Mouse (Mus musculus) thymus, postnatal 14 days (tissue): ENCODE measurements at regions not wholly inside any gene's neighbourhood (a gene's known extent, or its start where the extent isn't known, plus 50 kb on each side); places are given as distances from the start of the nearest gene placed in this dataset.

Experiments
- DNase-seq: peaks from one replicate; pipeline ENCODE4 v3.0.0; 2021

DNA sequence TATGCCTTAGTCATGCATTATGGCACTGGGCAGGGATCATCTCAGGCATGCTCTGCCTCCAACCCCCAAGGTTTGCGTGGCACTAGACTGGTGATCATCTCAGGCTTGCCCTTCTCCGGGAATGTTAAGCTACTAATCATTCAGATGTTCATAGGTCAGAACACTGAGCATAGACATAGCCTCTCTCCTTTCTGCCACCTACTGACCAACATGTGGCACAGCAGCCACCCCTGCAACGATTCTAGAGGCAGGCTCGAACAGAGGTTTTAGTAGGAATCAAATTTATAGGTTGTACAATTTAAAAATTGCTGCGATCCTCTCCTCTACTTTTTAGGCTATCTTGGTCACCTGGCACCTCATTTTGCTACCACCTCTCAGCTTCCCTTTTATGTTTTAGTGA is 430.0 kb upstream of the Got2 start:
- no peak for DNase-seq

DNA sequence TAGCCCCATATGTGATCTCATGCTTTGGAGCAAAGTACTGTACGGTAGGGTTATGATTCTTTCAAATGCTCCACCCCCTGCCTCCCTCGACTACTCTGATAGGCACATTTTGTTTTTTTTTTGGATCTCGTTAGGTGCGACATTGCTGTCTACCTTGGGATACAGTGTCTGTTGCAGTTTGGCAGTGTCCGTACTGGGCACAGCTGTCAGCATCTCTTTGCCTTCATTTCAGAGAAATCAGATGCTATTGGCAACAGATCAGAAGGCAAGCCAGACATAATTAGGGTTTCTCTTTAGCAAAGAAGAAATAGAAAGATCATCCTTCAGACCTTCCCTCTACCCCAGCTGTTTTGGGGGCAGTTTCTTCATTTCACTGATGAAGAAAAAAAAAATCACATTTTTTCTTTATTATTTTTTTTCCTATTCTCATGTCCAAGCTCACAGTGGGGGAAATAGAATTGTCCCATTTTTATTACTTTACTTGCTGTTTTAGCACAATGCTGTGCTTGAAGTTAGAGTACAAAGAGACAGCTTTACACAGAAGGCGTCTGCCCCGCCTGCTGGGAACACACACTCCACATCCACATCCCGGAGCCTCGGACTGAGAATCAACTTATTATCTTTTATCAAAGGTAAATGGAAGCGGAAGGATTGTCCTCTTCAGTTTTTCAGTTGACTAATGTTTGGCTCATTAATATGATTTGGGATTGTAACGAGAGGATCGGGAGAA is 420.8 kb upstream of the Got2 start:
- DNase-seq, result no peak

DNA sequence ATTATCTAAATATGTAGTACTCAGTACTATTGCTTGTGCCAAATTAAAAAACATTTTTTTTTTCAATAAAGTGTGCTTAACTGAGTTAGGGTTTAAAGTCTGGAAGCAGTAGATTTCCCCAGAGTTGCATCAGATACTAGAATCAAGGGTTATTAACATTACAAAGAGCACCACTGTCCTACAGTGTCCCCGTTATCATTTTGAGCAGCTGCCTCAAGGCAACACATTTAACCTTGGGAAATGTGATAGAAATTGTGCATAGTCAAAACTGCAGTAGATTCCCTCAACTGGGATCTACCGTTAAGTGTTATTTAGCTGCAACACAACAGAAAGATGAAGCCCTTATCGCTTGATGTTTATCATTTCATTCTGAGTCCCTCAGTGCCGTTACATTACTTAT is 408.3 kb upstream of the Got2 start:
- DNase-seq, result no peak

DNA sequence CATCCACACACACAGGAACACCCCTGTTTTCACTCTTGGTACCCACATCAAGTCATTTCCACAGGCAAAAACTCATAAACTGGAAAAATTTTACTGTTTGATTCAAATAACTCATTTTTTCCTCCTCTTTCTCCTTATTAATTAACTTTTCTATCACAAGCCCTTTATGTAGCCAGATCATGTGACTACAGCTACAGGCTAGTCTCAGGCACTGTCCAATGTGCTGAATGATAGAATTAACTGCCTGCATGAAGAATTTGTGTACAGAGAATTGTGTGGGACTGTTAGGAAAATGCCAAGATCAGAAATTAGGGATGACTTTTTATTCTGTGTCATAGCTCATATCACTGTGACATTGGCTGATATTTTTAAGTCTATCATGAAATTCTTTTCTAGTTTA is 402.4 kb upstream of the Got2 start:
- DNase-seq, result no peak

GRCm38 (mm10) chr8:96289519-96289918 is 401.2 kb upstream of the Got2 start:
- no peak for DNase-seq

DNA sequence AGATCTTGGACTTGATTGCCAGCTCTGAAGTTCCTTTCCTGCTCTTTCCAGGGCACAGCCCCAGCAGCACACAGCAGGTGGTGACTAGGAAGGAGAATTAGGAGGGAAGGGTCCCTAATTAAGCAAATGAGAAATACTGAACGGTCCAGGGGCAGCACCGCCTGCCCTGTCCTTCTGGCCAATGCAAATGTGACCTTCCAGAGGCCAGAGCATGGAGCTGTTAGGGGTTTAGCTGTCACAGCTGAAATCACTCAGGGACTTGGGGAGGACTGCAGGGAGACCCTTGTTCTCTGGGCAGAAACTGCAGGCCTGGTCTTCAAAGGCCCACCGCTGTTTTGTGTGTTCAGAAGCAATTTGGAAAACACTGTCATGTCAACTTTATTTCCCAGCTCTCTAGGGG is 400.2 kb upstream of the Got2 start:
- no peak for DNase-seq

GRCm38 (mm10) chr8:96277479-96278138 is 389.3 kb upstream of the Got2 start:
- no peak for DNase-seq

DNA sequence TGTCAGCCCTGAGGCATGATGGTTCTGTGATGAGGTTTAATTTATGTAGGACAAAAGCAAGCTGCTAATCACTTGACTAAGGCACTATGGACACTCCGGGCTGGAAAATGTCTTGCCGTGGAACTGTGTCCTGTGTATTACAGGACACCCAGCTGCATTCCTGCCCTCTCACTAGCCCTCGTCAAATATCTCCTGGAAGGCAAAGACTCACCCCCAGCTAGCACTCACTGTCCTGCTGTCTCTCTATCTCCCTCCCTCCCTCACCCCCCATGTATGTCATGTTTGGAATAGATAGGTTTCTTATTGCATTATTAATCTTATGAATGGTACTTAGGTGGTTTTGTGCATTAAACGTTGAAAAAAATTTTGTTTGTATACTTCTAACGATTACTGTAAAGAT is 388.7 kb upstream of the Got2 start:
- no peak for DNase-seq

- no peak for DNase-seq
These were observed 367.9 kb upstream of the Got2 start for GRCm38 (mm10) chr8:96256294-96256693.

DNA sequence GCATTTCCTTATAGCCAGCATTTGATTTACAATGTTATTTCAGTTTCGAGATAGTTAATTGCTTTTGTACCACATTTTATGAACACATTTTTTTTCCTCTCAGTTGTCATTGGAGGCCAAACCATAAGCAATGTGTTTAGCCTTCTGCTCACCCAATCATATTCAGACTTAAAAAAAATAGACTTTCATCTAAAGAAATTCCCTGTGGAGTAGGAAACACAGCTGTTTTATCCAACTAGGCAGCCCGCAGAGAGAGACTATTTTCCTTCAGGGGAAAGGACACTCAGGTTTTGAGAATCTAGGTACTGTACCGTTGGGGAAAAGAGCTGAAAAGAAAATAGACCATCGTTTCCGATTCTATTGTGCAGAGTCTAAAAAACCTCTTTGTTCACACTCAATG is 367.5 kb upstream of the Got2 start:
- DNase-seq, result no peak

DNA sequence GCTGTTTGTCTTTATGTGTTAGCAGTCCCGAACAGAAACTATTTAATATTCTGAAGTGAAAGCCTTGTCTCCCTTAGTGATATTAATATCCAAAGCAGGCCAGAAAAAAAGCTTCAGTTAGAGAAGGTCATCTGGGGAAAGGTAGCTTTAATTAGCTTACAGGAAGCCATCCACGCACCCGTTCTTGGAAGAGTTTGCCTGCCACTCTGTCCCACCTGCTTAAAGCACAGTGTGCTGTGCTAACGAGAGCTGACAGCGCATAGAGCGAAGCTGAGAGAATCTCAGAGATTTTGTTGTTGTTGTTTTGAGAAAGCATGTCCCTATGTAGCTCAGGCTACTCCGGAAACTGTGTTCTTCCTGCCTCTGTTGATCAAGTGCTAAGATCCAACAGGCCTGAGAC is 357.7 kb upstream of the Got2 start:
- no peak for DNase-seq

- DNase-seq, result no peak
These were observed 356.3 kb upstream of the Got2 start for GRCm38 (mm10) chr8:96244549-96245152.

GRCm38 (mm10) chr8:96238406-96238805 is 350.1 kb upstream of the Got2 start:
- DNase-seq, result no peak

DNA sequence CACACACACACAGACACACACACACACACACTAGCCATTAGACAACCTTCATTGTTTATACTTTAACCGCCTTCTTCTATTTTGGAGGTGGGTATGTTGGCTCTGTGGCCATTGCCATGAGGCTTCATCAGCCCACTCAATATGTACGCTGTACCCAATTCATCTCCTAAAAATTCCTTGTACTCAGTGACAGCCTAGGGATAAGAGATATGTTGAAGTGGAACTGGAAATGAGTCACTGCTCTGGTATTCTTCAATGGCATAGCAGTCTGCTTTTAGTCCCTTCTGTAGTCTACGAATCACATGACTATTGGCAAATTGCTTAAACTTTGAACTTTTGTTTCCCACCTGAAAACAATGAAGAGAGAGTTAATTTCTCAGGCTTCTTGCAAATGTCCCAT is 349.6 kb upstream of the Got2 start:
- DNase-seq, result no peak

- DNase-seq, result no peak
These were observed 342.1 kb upstream of the Got2 start for GRCm38 (mm10) chr8:96230412-96230811.
